Mouse (Mus musculus) limb, embryonic 10.5 days (tissue): ENCODE data around the gene Jmy. TPM values are rescaled to one million over a fixed set of nuclear protein-coding genes. Genes with fewer than 3 reads are reported as not detected.
"Not testable (repeated sequence)": the region's sequence is repeated elsewhere in the genome, so short reads cannot be mapped to it uniquely, and the experiment has no call there.

Experiments used
- DNase-seq: peaks from one replicate; pipeline ENCODE4 v3.0.0-alpha.2; 2017; ENCODE audit warnings: low spot score
- H3K27ac ChIP-seq: fragments of 300-500 bp; sonication (generic); 2 replicates; pipeline ENCODE4 v1.5.1; 2016; ENCODE audit warnings: mild to moderate bottlenecking
- H3K27me3 ChIP-seq: fragments of 300-500 bp; sonication (generic); 2 replicates; pipeline ENCODE4 v1.6.1; 2016; ENCODE audit warnings: low read depth, mild to moderate bottlenecking; ENCODE audit not compliant: poor library complexity, severe bottlenecking
- H3K36me3 ChIP-seq: fragments of 300-500 bp; sonication (generic); 2 replicates; pipeline ENCODE4 v1.6.1; 2016; ENCODE audit warnings: mild to moderate bottlenecking, moderate library complexity
- H3K4me1 ChIP-seq: fragments of 300-500 bp; sonication (generic); 2 replicates; pipeline ENCODE4 v1.6.1; 2016
- H3K4me3 ChIP-seq: fragments of 300-500 bp; sonication (generic); 2 replicates; pipeline ENCODE4 v1.5.1; 2016; ENCODE audit warnings: mild to moderate bottlenecking, moderate library complexity
- H3K9me3 ChIP-seq: fragments of 300-500 bp; sonication (generic); replicated peaks from 2 replicates; pipeline ENCODE4 v1.6.1; 2016; ENCODE audit warnings: mild to moderate bottlenecking
- WGBS: fragments of 180-500 bp; shearing (Covaris S2); methylation state at CpG from one replicate; pipeline ENCODE4 v1.1.7; 2016; 5-methylcytosine and 5-hydroxymethylcytosine counted together
- polyA plus RNA-seq: library from polyadenylated mRNA; unstranded; fragments of >200 nt; fragmentation: Nextera tagmentation; extraction: Ambion mirVana; gene quantifications from 2 replicates; pipeline ENCODE4 v1.2.1, GENCODE M21; 2016

Jmy gene
- polyA plus RNA-seq = 4.2 and 5.7 TPM in 2 replicates

- under 1% methylated on average over 105 of the region's 105 CpGs for WGBS
- H3K27ac ChIP-seq = peak within 1 kb of the TSS; percentile 93
- peak within 1 kb of the TSS; percentile 98 for H3K4me3 ChIP-seq
These were observed at the start of gene Jmy for GRCm38 (mm10) chr13:93499167-93499972. Gene Jmy, minus strand, starts transcription at chr13:93499808.

GRCm38 (mm10) chr13:93547641-93548040 is 48.0 kb upstream of the Jmy start:
- H3K36me3 ChIP-seq = no peaks in the 10 kb centered on the region
- no peak overlapping the region for H3K27ac ChIP-seq
- H3K9me3 ChIP-seq = no peaks in the 10 kb centered on the region
- DNase-seq = no peak
- H3K4me3 ChIP-seq = no peak overlapping the region
- H3K27me3 ChIP-seq = no peaks in the 10 kb centered on the region
- peaks cover 7% of the 10 kb centered on the region; the same call in 1 of the 2 replicates for H3K4me1 ChIP-seq
- 79% methylated on average over 5 of the region's 5 CpGs for WGBS

More at GRCm38 (mm10) chr13:93499167-93499972, at the start of gene Jmy:
- Histone ChIP-seq H3K36me3 (peaks cover 10% of the 10 kb centered on the region), H3K27me3 (no peaks in the 10 kb centered on the region), H3K4me1 (peaks cover 24% of the 10 kb centered on the region), H3K9me3 (no peaks in the 10 kb centered on the region)
- DNase-seq = peak; percentile 88

GRCm38 (mm10) chr13:93546011-93546410 is 46.4 kb upstream of the Jmy start:
- H3K4me1 ChIP-seq = peaks cover 7% of the 10 kb centered on the region; the same call in 1 of the 2 replicates
- no peak overlapping the region for H3K27ac ChIP-seq
- no peak overlapping the region for H3K4me3 ChIP-seq
- H3K27me3 ChIP-seq = no peaks in the 10 kb centered on the region
- WGBS = 66% methylated on average over 1 of the region's 1 CpGs
- H3K9me3 ChIP-seq = no peaks in the 10 kb centered on the region
- no peak for DNase-seq
- H3K36me3 ChIP-seq = no peaks in the 10 kb centered on the region

GRCm38 (mm10) chr13:93544274-93544673 is 44.7 kb upstream of the Jmy start:
- DNase-seq = no peak
- no peak overlapping the region for H3K4me3 ChIP-seq
- no peaks in the 10 kb centered on the region for H3K27me3 ChIP-seq
- H3K36me3 ChIP-seq = no peaks in the 10 kb centered on the region
- no peaks in the 10 kb centered on the region for H3K9me3 ChIP-seq
- H3K27ac ChIP-seq = no peak overlapping the region
- H3K4me1 ChIP-seq = peaks cover 7% of the 10 kb centered on the region; the same call in 1 of the 2 replicates

GRCm38 (mm10) chr13:93539311-93539710 is 39.7 kb upstream of the Jmy start:
- Histone ChIP-seq H3K9me3 (no peaks in the 10 kb centered on the region), H3K36me3 (no peaks in the 10 kb centered on the region), H3K27ac (no peak overlapping the region), H3K4me1 (no peaks in the 10 kb centered on the region), H3K27me3 (no peaks in the 10 kb centered on the region), H3K4me3 (no peak overlapping the region)
- DNase-seq = no peak
- whole genome bisulfite sequencing = 86% methylated on average over 4 of the region's 4 CpGs

- Histone ChIP-seq H3K27ac (no peak overlapping the region), H3K4me3 (no peak overlapping the region), H3K4me1 (peaks cover 29% of the 10 kb centered on the region), H3K27me3 (no peaks in the 10 kb centered on the region), H3K36me3 (no peaks in the 10 kb centered on the region), H3K9me3 (no peaks in the 10 kb centered on the region)
- no peak for DNase-seq
- WGBS = 12% methylated on average over 2 of the region's 2 CpGs
These were observed 19.2 kb upstream of the Jmy start for GRCm38 (mm10) chr13:93518753-93519319.

- peaks cover 26% of the 10 kb centered on the region for H3K4me1 ChIP-seq
- no peak overlapping the region for H3K4me3 ChIP-seq
- DNase-seq = no peak
- no peaks in the 10 kb centered on the region for H3K27me3 ChIP-seq
- H3K36me3 ChIP-seq = no peaks in the 10 kb centered on the region
- H3K27ac ChIP-seq = no peak overlapping the region
- no peaks in the 10 kb centered on the region for H3K9me3 ChIP-seq
These were observed 17.6 kb upstream of the Jmy start for GRCm38 (mm10) chr13:93517223-93517622.

GRCm38 (mm10) chr13:93514000-93514795 is 14.6 kb upstream of the Jmy start:
- Histone ChIP-seq H3K4me1 (peaks cover 18% of the 10 kb centered on the region), H3K27ac (no peak overlapping the region), H3K27me3 (no peaks in the 10 kb centered on the region), H3K4me3 (no peak overlapping the region), H3K9me3 (no peaks in the 10 kb centered on the region), H3K36me3 (no peaks in the 10 kb centered on the region)
- WGBS = 89% methylated on average over 10 of the region's 10 CpGs
- DNase-seq = no peak

GRCm38 (mm10) chr13:93510447-93511180 is 11.0 kb upstream of the Jmy start:
- no peak overlapping the region for H3K4me3 ChIP-seq
- H3K4me1 ChIP-seq = no peaks in the 10 kb centered on the region
- 74% methylated on average over 16 of the region's 16 CpGs for WGBS
- H3K9me3 ChIP-seq = no peaks in the 10 kb centered on the region
- DNase-seq = peak; percentile 24
- no peak overlapping the region for H3K27ac ChIP-seq
- H3K27me3 ChIP-seq = no peaks in the 10 kb centered on the region
- no peaks in the 10 kb centered on the region for H3K36me3 ChIP-seq

- not testable (repeated sequence) for H3K27me3 ChIP-seq, H3K27ac ChIP-seq, H3K4me1 ChIP-seq, DNase-seq, H3K4me3 ChIP-seq, H3K9me3 ChIP-seq, H3K36me3 ChIP-seq
- WGBS = 81% methylated on average over 5 of the region's 5 CpGs
These were observed 7.3 kb upstream of the Jmy start for GRCm38 (mm10) chr13:93506920-93507319.

- DNase-seq = no peak
- H3K36me3 ChIP-seq = no peaks in the 10 kb centered on the region
- H3K4me1 ChIP-seq = peaks cover 16% of the 10 kb centered on the region
- no peak overlapping the region for H3K4me3 ChIP-seq
- H3K27me3 ChIP-seq = no peaks in the 10 kb centered on the region
- no peaks in the 10 kb centered on the region for H3K9me3 ChIP-seq
- WGBS = 74% methylated on average over 4 of the region's 4 CpGs
- H3K27ac ChIP-seq = no peak overlapping the region
These were observed 2.1 kb upstream of the Jmy start for GRCm38 (mm10) chr13:93501724-93502123.

- Histone ChIP-seq H3K9me3 (no peaks in the 10 kb centered on the region), H3K4me1 (peaks cover 22% of the 10 kb centered on the region), H3K4me3 (peak overlapping the region; percentile 98), H3K27ac (peak overlapping the region; percentile 93), H3K36me3 (peaks cover 3% of the 10 kb centered on the region), H3K27me3 (no peaks in the 10 kb centered on the region)
- DNase-seq = no peak
- WGBS = 13% methylated on average over 12 of the region's 12 CpGs
These were observed 495 bp upstream of the Jmy start for GRCm38 (mm10) chr13:93499973-93500633.
